Mouse (Mus musculus) limb, embryonic 11.5 days (tissue): Measurements from ENCODE around the gene Supt6. TPM values are rescaled to one million over a fixed set of nuclear protein-coding genes. Genes with fewer than 3 reads are reported as not detected.

Experiments
- ATAC-seq: fragments of 200-750 bp; cut with Nextera tagmentation; 2 replicates; pipeline ENCODE4 v1.8.0; 2017; ENCODE audit warnings: low read depth; ENCODE audit not compliant: insufficient number of reproducible peaks, low FRiP score, low TSS enrichment
- DNase-seq: peaks from one replicate; pipeline ENCODE4 v3.0.0-alpha.2; 2015; ENCODE audit warnings: low spot score
- H3K27ac ChIP-seq: fragments of 300-500 bp; sonication (generic); replicated peaks from 2 replicates; pipeline ENCODE4 v1.5.1; 2014; ENCODE audit warnings: low read depth, mild to moderate bottlenecking, low read length
- H3K27me3 ChIP-seq: fragments of 300-500 bp; sonication (generic); 2 replicates; pipeline ENCODE4 v1.6.1; 2014; ENCODE audit warnings: mild to moderate bottlenecking, low read length, mixed read lengths; ENCODE audit not compliant: control insufficient read depth, insufficient read depth
- H3K36me3 ChIP-seq: fragments of 300-500 bp; sonication (generic); 2 replicates; pipeline ENCODE4 v1.6.1; 2014; ENCODE audit warnings: mild to moderate bottlenecking, low read length, moderate library complexity, mixed read lengths; ENCODE audit not compliant: control insufficient read depth, insufficient read depth
- H3K4me1 ChIP-seq: fragments of 300-500 bp; sonication (generic); 2 replicates; pipeline ENCODE4 v1.6.1; 2014; ENCODE audit warnings: low read length, mixed read lengths; ENCODE audit not compliant: control insufficient read depth, insufficient read depth
- H3K4me2 ChIP-seq: fragments of 300-500 bp; sonication (generic); 2 replicates; pipeline ENCODE4 v1.6.1; 2014; ENCODE audit warnings: low read depth, mild to moderate bottlenecking, moderate library complexity; ENCODE audit not compliant: severe bottlenecking
- H3K4me3 ChIP-seq: fragments of 300-500 bp; sonication (generic); 2 replicates; pipeline ENCODE4 v1.5.1; 2014; ENCODE audit warnings: low read depth, low read length
- H3K9ac ChIP-seq: fragments of 300-500 bp; sonication (generic); 2 replicates; pipeline ENCODE4 v1.6.1; 2014; ENCODE audit warnings: mild to moderate bottlenecking, low read length
- H3K9me3 ChIP-seq: fragments of 300-500 bp; sonication (generic); 2 replicates; pipeline ENCODE4 v1.6.1; 2016; ENCODE audit warnings: low read length; ENCODE audit not compliant: control insufficient read depth
- WGBS: fragments of 180-500 bp; shearing (Covaris S2); extraction: QIAGEN DNeasy Blood & Tissue Kit; methylation state at CpG from one replicate; pipeline ENCODE4 v1.1.7; 2014; 5-methylcytosine and 5-hydroxymethylcytosine counted together
- polyA plus RNA-seq: library from polyadenylated mRNA; unstranded; fragments of >200 nt; fragmentation: Nextera tagmentation; extraction: Ambion mirVana; gene quantifications from 2 replicates; pipeline ENCODE4 v1.2.1, GENCODE M21; 2014

Supt6 gene
- polyA plus RNA-seq, 1 experiment from 2014 or later = 30.8 TPM

DNA sequence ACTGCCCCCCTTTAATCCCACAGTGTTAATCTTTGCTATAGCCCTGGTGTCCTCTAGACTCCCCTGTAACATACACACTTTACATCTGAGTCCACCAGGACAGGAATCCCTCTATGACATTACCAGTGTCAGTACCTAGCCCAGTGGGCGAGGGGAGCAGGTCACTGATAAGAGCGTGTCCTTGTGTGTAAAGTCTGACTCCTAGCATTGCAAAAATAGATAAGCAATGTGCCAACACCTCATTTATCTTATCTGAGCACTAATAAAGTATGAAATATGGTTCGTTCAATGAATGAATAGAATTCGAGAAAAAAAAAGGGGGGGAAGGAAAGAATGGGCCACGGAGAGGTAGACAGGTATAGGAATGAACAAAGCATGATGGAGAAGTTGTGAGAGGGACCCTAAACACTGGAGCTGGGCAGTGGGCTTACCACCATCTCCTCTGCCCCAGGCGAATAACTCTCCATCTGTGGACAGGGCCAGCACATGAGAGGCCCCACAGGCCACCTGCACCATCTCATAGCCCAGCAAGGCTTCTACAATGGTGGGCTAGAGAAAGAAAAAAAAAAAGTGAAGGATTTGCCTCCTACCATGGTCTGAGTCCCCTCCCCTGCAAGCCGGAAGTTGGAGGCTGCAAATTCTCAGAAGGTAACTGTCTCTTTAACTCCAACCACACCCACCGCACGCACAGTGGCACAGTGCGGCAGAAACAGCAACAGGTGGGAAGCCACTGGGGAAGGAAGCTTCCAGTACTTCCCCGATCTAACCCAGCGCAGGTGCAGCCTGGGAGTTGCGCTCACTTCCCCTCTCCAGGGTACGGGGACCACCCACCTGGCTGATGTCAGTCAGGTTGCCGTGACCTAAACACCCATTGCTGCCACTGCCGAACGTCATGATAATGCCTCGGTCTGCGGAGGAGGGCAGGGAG lies 77.0 kb downstream of the Supt6 start:
- Histone ChIP-seq H3K9ac (no peak overlapping the region), H3K27me3 (no peaks in the 10 kb centered on the region), H3K4me1 (peaks cover 7% of the 10 kb centered on the region; the same call in 1 of the 2 replicates), H3K27ac (no peak overlapping the region), H3K4me2 (no peak overlapping the region), H3K4me3 (no peak overlapping the region), H3K36me3 (peaks cover 2% of the 10 kb centered on the region; the same call in 1 of the 2 replicates), H3K9me3 (no peaks in the 10 kb centered on the region)
- WGBS = 63% methylated on average over 19 of the region's 19 CpGs
- DNase-seq (no peak), ATAC-seq (no peak)

DNA sequence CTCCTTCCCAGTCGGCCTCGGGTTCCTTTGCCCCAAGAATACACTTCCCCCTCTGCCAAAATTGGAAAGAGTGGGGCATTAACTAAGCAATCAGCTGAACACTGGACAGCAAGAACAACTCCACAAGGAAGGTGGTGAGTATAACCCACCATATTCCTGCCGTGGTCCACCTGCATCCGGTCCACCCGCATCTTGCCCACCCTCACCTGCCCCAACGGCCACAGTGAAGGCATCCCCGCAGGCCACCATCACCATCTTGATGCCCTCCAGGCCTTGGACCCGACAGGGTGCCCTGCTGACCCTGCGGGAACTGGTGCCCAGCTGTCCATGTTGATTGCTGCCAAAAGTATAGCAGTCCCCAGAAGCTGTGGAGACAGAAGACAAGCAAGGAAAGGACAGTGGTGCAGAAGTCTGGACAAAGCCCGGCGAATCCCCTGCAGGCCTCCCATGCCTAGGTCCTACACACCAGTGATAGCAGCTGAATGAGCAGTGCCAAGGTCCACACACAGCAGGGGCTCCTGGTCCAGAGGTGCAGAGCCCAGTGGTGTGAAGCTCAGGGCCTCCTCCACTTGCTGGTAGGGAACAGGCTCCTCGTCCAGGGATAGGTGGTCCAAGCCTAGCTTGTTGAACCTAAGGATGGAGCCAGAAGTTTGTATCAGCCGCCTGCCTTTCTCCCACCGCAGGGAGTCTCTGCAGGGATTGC lies 78.4 kb downstream of the Supt6 start:
- WGBS = 90% methylated on average over 14 of the region's 14 CpGs
- Histone ChIP-seq H3K36me3 (peaks cover 2% of the 10 kb centered on the region; the same call in 1 of the 2 replicates), H3K4me1 (peaks cover 17% of the 10 kb centered on the region), H3K27me3 (no peaks in the 10 kb centered on the region), H3K4me3 (no peak overlapping the region), H3K27ac (no peak overlapping the region), H3K4me2 (no peak overlapping the region), H3K9me3 (no peaks in the 10 kb centered on the region), H3K9ac (no peak overlapping the region)
- no peak for DNase-seq
- no peak for ATAC-seq

DNA sequence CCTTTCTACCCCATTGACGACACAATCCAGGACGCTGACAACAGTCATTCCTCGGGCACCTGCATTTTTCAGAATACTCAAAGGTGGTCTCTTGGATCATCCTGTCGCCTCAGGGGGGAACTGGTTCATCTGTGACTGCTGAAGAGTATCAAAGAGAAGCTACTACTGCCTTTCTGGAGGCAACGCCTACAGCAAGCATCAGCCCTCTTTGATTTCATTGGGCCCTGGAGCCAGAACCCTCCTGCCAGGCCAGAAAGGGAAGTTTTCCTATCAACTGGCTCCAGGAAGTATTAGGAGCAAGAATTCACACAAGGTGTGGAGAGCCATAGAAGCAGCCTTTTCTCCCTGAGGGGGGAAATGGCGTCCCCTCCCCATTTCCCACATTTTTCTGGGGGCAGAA lies 79.1 kb downstream of the Supt6 start:
- Histone ChIP-seq H3K4me1 (peaks cover 23% of the 10 kb centered on the region), H3K4me3 (no peak overlapping the region), H3K9me3 (no peaks in the 10 kb centered on the region), H3K27me3 (no peaks in the 10 kb centered on the region), H3K9ac (no peak overlapping the region), H3K27ac (no peak overlapping the region), H3K4me2 (no peak overlapping the region), H3K36me3 (peaks cover 6% of the 10 kb centered on the region; the same call in 1 of the 2 replicates)
- DNase-seq (no peak), ATAC-seq (no peak)
- 55% methylated on average over 6 of the region's 6 CpGs for WGBS

DNA sequence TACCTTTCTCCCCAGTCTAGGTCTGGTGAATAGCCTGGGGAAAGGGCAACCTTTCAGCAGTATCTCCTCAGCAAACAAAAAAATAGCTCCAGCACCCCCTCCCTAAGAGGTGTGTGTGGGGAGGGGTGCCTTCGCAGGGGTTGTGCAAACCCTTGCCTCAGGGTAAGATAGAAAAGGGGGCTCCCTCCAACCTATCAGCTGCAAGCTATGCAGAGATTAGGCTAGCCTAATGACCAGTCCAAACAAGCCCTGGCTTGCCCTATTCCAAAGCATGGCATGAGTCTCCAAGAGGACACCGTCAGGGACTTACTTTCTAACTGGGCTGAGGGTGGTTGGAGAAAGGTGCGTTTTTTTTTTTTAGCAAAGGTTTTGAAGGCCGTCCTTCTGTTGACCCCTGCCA lies 79.6 kb downstream of the Supt6 start:
- H3K4me2 ChIP-seq = peak overlapping the region; percentile 61
- H3K9me3 ChIP-seq = no peaks in the 10 kb centered on the region
- H3K9ac ChIP-seq = peak overlapping the region; percentile 68; the same call in 1 of the 2 replicates
- H3K36me3 ChIP-seq = peaks cover 9% of the 10 kb centered on the region
- H3K27ac ChIP-seq = peak overlapping the region; percentile 99; the same call in 1 of the 2 replicates
- peaks cover 23% of the 10 kb centered on the region for H3K4me1 ChIP-seq
- H3K4me3 ChIP-seq = peak overlapping the region; percentile 99
- ATAC-seq (no peak), DNase-seq (no peak)
- H3K27me3 ChIP-seq = no peaks in the 10 kb centered on the region
- 43% methylated on average over 4 of the region's 4 CpGs for WGBS

DNA sequence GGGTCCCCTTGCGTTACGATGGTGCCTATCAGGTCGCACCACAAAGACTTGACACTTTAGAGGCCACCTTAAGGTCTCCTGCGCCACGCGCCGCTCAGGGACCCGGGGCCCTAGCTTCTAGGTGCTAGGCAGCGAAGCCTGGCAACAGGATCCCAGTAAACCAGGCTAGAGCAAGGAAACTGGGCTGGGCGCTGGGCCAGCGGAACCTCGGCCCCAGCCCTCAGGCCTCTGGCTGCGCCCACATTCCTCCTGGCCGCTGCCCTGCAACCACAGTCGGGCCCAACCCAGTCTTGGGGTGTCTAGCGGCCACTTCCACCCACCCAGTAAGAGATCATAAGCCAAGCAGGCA lies 80.1 kb downstream of the Supt6 start:
- Histone ChIP-seq H3K27ac (peak overlapping the region; percentile 99), H3K36me3 (peaks cover 12% of the 10 kb centered on the region), H3K4me3 (peak overlapping the region; percentile 99), H3K27me3 (no peaks in the 10 kb centered on the region), H3K9ac (peak overlapping the region; percentile 68), H3K4me2 (peak overlapping the region; percentile 61), H3K4me1 (peaks cover 23% of the 10 kb centered on the region), H3K9me3 (no peaks in the 10 kb centered on the region)
- WGBS = 4% methylated on average over 16 of the region's 16 CpGs
- ATAC-seq (no peak), DNase-seq (no peak)

DNA sequence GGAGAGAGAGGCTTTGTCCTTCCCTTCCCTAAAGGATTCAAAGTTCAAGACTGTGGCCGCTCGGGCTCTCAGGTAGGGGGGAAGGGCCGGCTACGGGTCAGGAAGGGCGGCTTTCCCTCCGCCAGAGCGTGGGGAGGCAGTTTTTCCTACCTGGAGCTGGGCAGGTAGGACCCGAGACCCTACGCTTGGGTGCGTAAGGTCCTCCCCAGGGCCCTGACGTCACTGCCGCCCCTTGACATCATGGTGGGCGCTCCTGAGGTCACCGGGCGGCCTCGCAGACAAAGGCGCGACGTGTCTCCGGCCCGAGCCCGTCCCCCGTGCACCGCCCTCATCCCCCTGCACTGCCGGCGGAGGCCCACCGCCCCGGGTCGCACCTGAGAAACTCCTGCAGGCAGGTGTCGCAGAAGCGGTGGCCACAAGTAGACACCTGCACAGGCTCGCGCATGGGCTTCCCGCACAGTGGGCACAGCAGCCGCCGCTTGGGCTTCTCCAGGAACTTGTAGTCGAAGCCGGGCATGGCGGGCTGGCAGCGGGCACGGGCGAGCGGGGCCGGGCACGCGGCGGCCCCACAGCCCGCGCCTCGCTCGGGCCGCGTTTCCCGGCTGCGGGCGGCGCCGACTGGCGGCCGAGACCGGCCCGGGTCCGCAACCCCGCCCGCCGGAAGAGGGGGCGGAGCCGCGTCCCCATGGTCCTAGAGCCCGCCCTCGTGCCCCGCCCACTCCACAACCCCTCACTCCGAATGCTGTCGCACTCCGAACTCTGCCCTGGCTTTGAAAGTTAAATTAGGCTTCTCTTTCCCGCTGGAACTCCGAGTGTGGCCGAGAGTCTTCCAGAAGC lies 80.6 kb downstream of the Supt6 start, which contains the start of gene Traf4:
Gene Traf4, minus strand, starts transcription at position 666 of the 837 bp plus-strand sequence.
- WGBS = under 1% methylated on average over 76 of the region's 78 CpGs
- Histone ChIP-seq H3K9ac (peak within 1 kb of the TSS; percentile 98), H3K4me3 (peak within 1 kb of the TSS; percentile 99), H3K4me1 (peaks cover 23% of the 10 kb centered on the region), H3K27me3 (no peaks in the 10 kb centered on the region), H3K27ac (peak within 1 kb of the TSS; percentile 99), H3K4me2 (peak within 1 kb of the TSS; percentile 61), H3K9me3 (no peaks in the 10 kb centered on the region), H3K36me3 (peaks cover 18% of the 10 kb centered on the region)
- ATAC-seq = peak; percentile 72
- peak; percentile 92 for DNase-seq

DNA sequence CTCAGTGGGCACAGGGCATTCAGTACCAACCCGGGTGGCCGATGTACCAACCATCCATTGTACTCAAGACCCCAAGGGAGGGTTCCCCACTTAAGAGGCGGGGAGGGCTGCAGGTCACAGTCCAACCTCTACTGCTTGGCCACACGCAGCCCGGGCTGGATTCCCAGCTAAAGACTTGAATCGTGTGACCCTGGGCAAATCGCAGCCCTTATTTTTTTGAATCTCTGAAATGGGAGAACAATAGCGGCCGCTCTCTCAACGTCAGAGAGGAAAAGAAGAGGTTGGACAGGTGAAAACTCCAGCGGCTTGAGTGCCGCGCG lies 81.2 kb downstream of the Supt6 start:
- peak overlapping the region; percentile 99 for H3K27ac ChIP-seq
- H3K27me3 ChIP-seq = no peaks in the 10 kb centered on the region
- H3K36me3 ChIP-seq = peaks cover 22% of the 10 kb centered on the region
- no peaks in the 10 kb centered on the region for H3K9me3 ChIP-seq
- ATAC-seq (no peak), DNase-seq (no peak)
- H3K4me2 ChIP-seq = peak overlapping the region; percentile 61
- H3K4me3 ChIP-seq = peak overlapping the region; percentile 99
- WGBS = under 1% methylated on average over 14 of the region's 14 CpGs
- peak overlapping the region; percentile 98 for H3K9ac ChIP-seq
- H3K4me1 ChIP-seq = peaks cover 23% of the 10 kb centered on the region
